Mouse (Mus musculus) CH12.LX (cell line): ENCODE measurements around the gene Zbtb25. TPM values are rescaled to one million over a fixed set of nuclear protein-coding genes. Genes with fewer than 3 reads are reported as not detected.
A peak's percentile ranks its signal among the peaks of the same experiment; 100 is the strongest.

ENCODE experiments used
- DNase-seq: peaks from one replicate; pipeline ENCODE4 v3.0.0-alpha.2; 2013; ENCODE audit errors: extremely low read depth
- H3K27ac ChIP-seq: 2 replicates; pipeline ENCODE4 v1.5.1; 2012; ENCODE audit warnings: low read depth, mild to moderate bottlenecking, control low read depth, moderate library complexity; ENCODE audit not compliant: insufficient read depth
- H3K27me3 ChIP-seq: replicated peaks from 2 replicates; pipeline ENCODE3; 2012; ENCODE audit warnings: inconsistent platforms
- H3K36me3 ChIP-seq, 2 experiments: replicated peaks in 1 of 2; 2 replicates each; pipeline versions ENCODE3 to v1.6.1; 2012; ENCODE audit warnings: inconsistent platforms in 1 of 2, low read length in 1 of 2, mild to moderate bottlenecking in 1 of 2, mixed read lengths in 1 of 2, moderate library complexity in 1 of 2; ENCODE audit not compliant: control insufficient read depth in 1 of 2, insufficient read depth in 1 of 2
- H3K4me1 ChIP-seq, 2 experiments: 2 replicates each; pipeline ENCODE4 v1.6.1; 2012; ENCODE audit warnings: inconsistent platforms in 1 of 2, moderate library complexity in 1 of 2; ENCODE audit not compliant: insufficient read depth in 2 of 2, control insufficient read depth in 1 of 2
- H3K4me2 ChIP-seq: 2 replicates; pipeline ENCODE4 v1.6.1; 2012; ENCODE audit warnings: low read depth, mild to moderate bottlenecking, control low read depth; ENCODE audit not compliant: poor library complexity, insufficient read depth, severe bottlenecking
- H3K4me3 ChIP-seq, 3 experiments: fragments of 150-350 bp in 1 of 3; sonication (generic) in 1 of 3; replicated peaks in 1 of 3; 2 replicates each; pipeline versions ENCODE3 to v1.5.1; 2011 to 2012; ENCODE audit warnings: low read depth in 2 of 3, low read length in 2 of 3, mild to moderate bottlenecking in 2 of 3, moderate library complexity in 2 of 3, control low read depth in 1 of 3, improper control_type of control experiment in 1 of 3, inconsistent platforms in 1 of 3, mixed read lengths in 1 of 3; ENCODE audit not compliant: poor library complexity in 1 of 3
- H3K79me2 ChIP-seq: replicated peaks from 2 replicates; pipeline ENCODE4 v1.6.1; 2012; ENCODE audit warnings: mild to moderate bottlenecking, moderate library complexity; ENCODE audit not compliant: control insufficient read depth, poor library complexity, insufficient read depth, severe bottlenecking; ENCODE audit errors: extremely low read depth
- H3K9ac ChIP-seq: 2 replicates; pipeline ENCODE4 v1.6.1; 2012; ENCODE audit warnings: low read depth, mild to moderate bottlenecking, control low read depth, moderate library complexity; ENCODE audit not compliant: insufficient read depth
- H3K9me3 ChIP-seq: replicated peaks from 2 replicates; pipeline ENCODE3; 2012; ENCODE audit warnings: low read length, inconsistent platforms, mixed read lengths
- BHLHE40 ChIP-seq: IDR thresholded peaks from 2 replicates; pipeline ENCODE4 v1.6.1; 2011; ENCODE audit warnings: mild to moderate bottlenecking, low read depth, low read length, improper control_type of control experiment
- CTCF ChIP-seq, 2 experiments: IDR thresholded peaks in 1 of 2; conservative IDR thresholded peaks in 1 of 2; 2 replicates each; pipeline ENCODE4 v1.5.1; 2011 to 2012; ENCODE audit warnings: low read depth in 2 of 2, low read length in 2 of 2, improper control_type of control experiment in 1 of 2, inconsistent platforms in 1 of 2, mild to moderate bottlenecking in 1 of 2, moderate library complexity in 1 of 2
- E2F4 ChIP-seq: IDR thresholded peaks from 2 replicates; pipeline ENCODE4 v1.6.1; 2011; ENCODE audit warnings: low read depth, low read length, improper control_type of control experiment; ENCODE audit not compliant: insufficient replicate concordance
- ELF1 ChIP-seq: IDR thresholded peaks from 2 replicates; pipeline ENCODE4 v1.6.1; 2014; ENCODE audit warnings: low read depth, mild to moderate bottlenecking, inconsistent platforms, low read length, improper control_type of control experiment
- EP300 ChIP-seq: IDR thresholded peaks from 2 replicates; pipeline ENCODE4 v1.6.1; 2011; ENCODE audit warnings: low read length, improper control_type of control experiment
- HCFC1 ChIP-seq: IDR thresholded peaks from 2 replicates; pipeline ENCODE4 v1.6.1; 2012; ENCODE audit warnings: low read depth, mild to moderate bottlenecking, inconsistent platforms, low read length, improper control_type of control experiment
- MEF2A ChIP-seq: IDR thresholded peaks from 2 replicates; pipeline ENCODE4 v1.6.1; 2014; ENCODE audit warnings: low read depth, mild to moderate bottlenecking, inconsistent platforms, low read length, improper control_type of control experiment, borderline replicate concordance
- MYC ChIP-seq: IDR thresholded peaks from 2 replicates; pipeline ENCODE4 v1.6.1; 2011; ENCODE audit warnings: low read depth, mild to moderate bottlenecking, improper control_type of control experiment, low read length
- NELFE ChIP-seq: IDR thresholded peaks from 2 replicates; pipeline ENCODE4 v1.6.1; 2011; ENCODE audit warnings: low read depth, low read length, improper control_type of control experiment
- POLR2A ChIP-seq: IDR thresholded peaks from 2 replicates; pipeline ENCODE4 v1.6.1; 2011; ENCODE audit warnings: low read depth, mild to moderate bottlenecking, improper control_type of control experiment, low read length
- SMC3 ChIP-seq: IDR thresholded peaks from 2 replicates; pipeline ENCODE4 v1.6.1; 2011; ENCODE audit warnings: low read depth, low read length, improper control_type of control experiment
- TCF12 ChIP-seq: IDR thresholded peaks from 2 replicates; pipeline ENCODE4 v1.6.1; 2014; ENCODE audit warnings: low read depth, mild to moderate bottlenecking, inconsistent platforms, low read length, improper control_type of control experiment
- ZC3H11A ChIP-seq: IDR thresholded peaks from 2 replicates; pipeline ENCODE4 v1.6.1; 2012; ENCODE audit warnings: low read depth, mild to moderate bottlenecking, inconsistent platforms, low read length, improper control_type of control experiment
- ZNF384 ChIP-seq: IDR thresholded peaks from 2 replicates; pipeline ENCODE4 v1.6.1; 2012; ENCODE audit warnings: low read depth, low read length, improper control_type of control experiment, inconsistent platforms
- dilution Hi-C: fragments of 300-500 bp; cut with MboI; formaldehyde crosslinking; loops from 2 replicates; pipeline ENCODE4 v1.14.3; 2020; ENCODE audit warnings: low sequenced_read_pairs; ENCODE audit not compliant: extremely low pct_unique_long_range_greater_than_20kb, extremely low pct_ligation_motif_present
- in situ Hi-C: fragments of 300-500 bp; cut with MboI; formaldehyde crosslinking; loops from 3 replicates; pipeline ENCODE4 v1.14.3; 2019; ENCODE audit warnings: low sequenced_read_pairs, low pct_ligation_motif_present, low pct_unique_long_range_greater_than_20kb, mixed read lengths
- polyA plus RNA-seq: library from polyadenylated mRNA; unstranded; fragments of >175 nt; gene quantifications from 2 replicates; pipeline ENCODE4 v1.2.1, GENCODE M21; 2012; ENCODE audit warnings: low read depth; ENCODE audit not compliant: insufficient read length
- total RNA-seq, 2 experiments: library from RNA; depleted of rRNA; stranded (reverse); fragments of 300-350 nt in 1 of 2; fragments of >200 nt in 1 of 2; gene quantifications; 2 replicates each; pipeline ENCODE4 v1.2.3; 2012 to 2014

Zbtb25 gene
- total and polyA plus RNA-seq, 3 experiments = 7.2 to 18.7 (median 7.3) TPM

DNA sequence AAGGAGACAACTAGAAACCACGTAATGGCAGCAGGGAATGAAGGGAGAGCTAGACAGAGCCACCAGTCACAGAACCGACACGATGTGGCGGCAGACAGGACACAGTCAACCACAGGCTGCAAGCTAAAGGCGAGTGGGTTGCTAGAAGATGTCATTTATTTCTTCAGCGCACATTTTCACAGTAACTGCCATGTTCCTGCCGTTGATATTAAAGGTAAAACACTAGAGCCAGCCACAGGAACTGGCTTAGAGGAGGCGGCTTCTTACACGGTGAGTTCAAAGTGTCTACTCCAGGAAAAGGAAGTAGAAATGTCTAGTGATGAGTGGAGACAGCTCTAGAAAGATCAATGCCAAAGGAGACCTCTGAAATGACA, 7.1 kb downstream of the Zbtb25 start:
- H3K79me2 ChIP-seq = peaks cover 65% of the 10 kb centered on the region
- H3K4me1 ChIP-seq = peaks cover 7 to 55% of the 10 kb centered on the region in 2 experiments; a peak in 3 of 4 replicates
- peak overlapping the region in 1 of 3 experiments; percentile 11 for H3K4me3 ChIP-seq
- TF ChIP-seq ELF1 (peak; percentile 47; the same call in 1 of the 2 replicates), ZNF384 (no peak), BHLHE40 (no peak)
- in situ Hi-C loops (loop anchor here (10.0 kb wide), 1 partner anchor 233 kb away; no protein-coding TSS in a partner anchor), dilution Hi-C loops (no loop called here)
- peak overlapping the region; percentile 55 for H3K27ac ChIP-seq
- peaks cover under 1 to 28% of the 10 kb centered on the region in 2 experiments for H3K36me3 ChIP-seq
- peak overlapping the region; percentile 27 for H3K4me2 ChIP-seq
- H3K9me3 ChIP-seq = no peaks in the 10 kb centered on the region
- peak overlapping the region; percentile 59 for H3K9ac ChIP-seq
- no peaks in the 10 kb centered on the region for H3K27me3 ChIP-seq
- no peak for DNase-seq

DNA sequence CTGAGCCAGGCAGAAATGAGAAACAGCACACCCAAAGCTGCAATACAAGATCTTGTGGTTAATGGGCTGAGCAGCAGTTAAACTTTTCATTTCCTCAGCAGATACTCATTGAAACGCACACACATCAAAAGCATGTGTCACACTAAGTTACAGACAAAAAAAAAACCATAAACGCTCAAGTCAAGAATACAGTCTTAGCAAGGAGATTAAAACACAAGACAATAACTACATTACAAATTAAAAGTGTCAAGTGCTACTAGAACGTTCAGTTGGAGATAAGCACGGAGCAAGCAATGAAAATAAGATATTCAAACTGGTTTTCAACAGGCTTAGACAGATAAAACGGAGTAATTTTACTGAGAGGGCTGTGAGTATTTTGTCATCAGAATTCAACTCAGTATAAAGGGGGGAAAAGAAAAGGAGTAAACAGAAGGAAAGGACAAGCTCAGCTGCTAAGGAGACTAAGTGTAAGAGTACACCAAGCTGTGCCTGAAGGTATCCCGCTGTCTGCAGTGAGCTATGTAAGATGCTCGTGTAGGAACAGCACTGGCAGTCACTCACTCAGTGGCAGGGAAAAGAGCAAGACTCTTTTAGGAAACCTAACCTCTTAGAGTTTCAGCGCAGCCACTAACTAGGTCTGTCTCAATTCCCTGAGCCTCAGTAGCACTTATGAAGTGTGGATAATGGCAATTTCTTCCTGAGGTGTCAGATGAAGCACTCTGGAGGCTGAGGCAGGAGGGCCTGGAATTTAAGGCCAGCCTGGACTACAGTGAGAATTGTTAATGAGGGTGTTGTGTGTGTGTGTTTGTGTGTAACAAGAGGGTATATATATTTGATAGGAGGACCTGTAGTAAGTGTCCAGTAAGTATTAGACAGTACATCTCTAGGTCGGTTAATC, 7.7 kb downstream of the Zbtb25 start:
- H3K9ac ChIP-seq = peak overlapping the region; percentile 59
- TF ChIP-seq CTCF (conservative IDR thresholded peaks at IDR 0.05 in 1 of 2, IDR thresholded peaks at IDR 0.05 in 1 of 2; ENCODE audit: low read depth in 2 of 2, low read length in 2 of 2) (no peak), TCF12 (no peak), POLR2A (no peak), BHLHE40 (no peak), MEF2A (no peak), SMC3 (no peak), ZC3H11A (no peak), ELF1 (no peak), EP300 (no peak)
- H3K4me2 ChIP-seq = peak overlapping the region; percentile 27
- H3K79me2 ChIP-seq = peaks cover 62% of the 10 kb centered on the region
- H3K27me3 ChIP-seq = no peaks in the 10 kb centered on the region
- no peaks in the 10 kb centered on the region for H3K9me3 ChIP-seq
- H3K36me3 ChIP-seq = peaks cover 5 to 30% of the 10 kb centered on the region in 2 experiments
- dilution Hi-C loops (no loop called here), in situ Hi-C loops (loop anchor here (10.0 kb wide), 1 partner anchor 233 kb away; no protein-coding TSS in a partner anchor)
- peak overlapping the region; percentile 55 for H3K27ac ChIP-seq
- H3K4me1 ChIP-seq = peaks cover 7 to 51% of the 10 kb centered on the region in 2 experiments; a peak in 3 of 4 replicates
- no peak for DNase-seq
- H3K4me3 ChIP-seq = no peak overlapping the region

- Histone ChIP-seq H3K9me3 (no peaks in the 10 kb centered on the region), H3K9ac (no peak overlapping the region), H3K79me2 (peaks cover 56% of the 10 kb centered on the region), H3K27me3 (no peaks in the 10 kb centered on the region), H3K27ac (no peak overlapping the region), H3K4me3 (no peak overlapping the region), H3K4me1 (peaks cover 7 to 43% of the 10 kb centered on the region in 2 experiments; a peak in 3 of 4 replicates), H3K4me2 (no peak overlapping the region), H3K36me3 (peaks cover 5 to 31% of the 10 kb centered on the region in 2 experiments)
- in situ Hi-C loops (loop anchor here (10.0 kb wide), 1 partner anchor 234 kb away; no protein-coding TSS in a partner anchor), dilution Hi-C loops (no loop called here)
- TF ChIP-seq E2F4 = no peak
- no peak for TF ChIP-seq NELFE
- no peak for TF ChIP-seq EP300
- no peak for TF ChIP-seq HCFC1
- TF ChIP-seq MYC = no peak
- no peak for TF ChIP-seq ZC3H11A
- no peak for DNase-seq
These were observed 8.5 kb downstream of the Zbtb25 start for GRCm38 (mm10) chr12:76360868-76361267.
